Mouse (Mus musculus): Measurements from ENCODE around the gene Il1a.

- TF ChIP-seq POLR2A (IDR thresholded peaks at IDR 0.05; ENCODE audit: insufficient read depth, low read length) (no peak), CTCF (IDR thresholded peaks at IDR 0.05; ENCODE audit: low read depth, low read length) (no peak)
These were observed 42.0 kb downstream of the Il1a start for GRCm38 (mm10) chr2:129267738-129268137.
